Mouse (Mus musculus) liver (tissue): Measurements from ENCODE around the gene Sun2.
A peak's percentile ranks its signal among the peaks of the same experiment; 100 is the strongest.

ENCODE experiments used
- DNase-seq: peaks from one replicate; pipeline ENCODE4 v3.0.0-alpha.2; 2020; ENCODE audit warnings: mixed read lengths

Gene Sun2

DNA sequence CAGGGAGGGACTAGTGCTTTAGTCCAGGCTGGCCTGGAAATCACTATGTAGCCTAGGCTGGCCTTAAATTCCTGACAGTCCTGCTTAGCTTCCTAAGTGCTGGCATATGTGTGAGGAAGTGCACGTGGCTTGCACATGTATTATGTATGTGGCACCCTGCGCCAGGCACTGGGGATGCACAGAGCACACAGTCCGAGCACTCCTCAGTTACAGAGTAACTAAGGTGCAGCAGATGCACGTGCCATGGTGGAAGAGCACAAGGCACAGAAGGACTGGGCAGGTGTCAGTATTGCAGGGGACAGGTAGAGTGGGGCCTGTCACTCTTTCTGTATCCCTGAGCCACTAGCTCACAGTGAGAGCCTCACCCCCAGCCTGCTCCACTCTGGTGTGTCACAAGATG lies 12.8 kb upstream of the Sun2 start:
- no peak for DNase-seq

GRCm38 (mm10) chr15:79753873-79754272 lies 11.5 kb upstream of the Sun2 start:
- DNase-seq = no peak

DNA sequence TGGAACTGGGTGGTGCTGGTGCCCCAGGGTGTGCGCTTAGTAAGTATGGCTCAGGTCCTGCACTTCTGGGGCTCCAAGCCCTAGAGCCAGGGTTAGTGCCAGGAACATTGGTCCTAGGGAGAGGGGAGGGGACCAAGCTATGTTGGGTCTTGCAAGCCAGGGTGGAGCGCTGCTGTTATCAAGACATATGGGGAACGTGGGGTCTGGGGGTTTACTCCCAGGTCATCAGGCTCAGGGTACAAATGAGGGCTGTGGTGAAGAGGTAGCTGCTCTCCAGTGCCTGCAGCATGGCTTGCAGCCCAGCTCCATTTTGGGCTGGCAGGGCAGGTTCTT lies 11.1 kb upstream of the Sun2 start:
- DNase-seq = no peak

- peak; percentile 73 for DNase-seq
Observed at GRCm38 (mm10) chr15:79752742-79753419, 10.5 kb upstream of the Sun2 start.

DNA sequence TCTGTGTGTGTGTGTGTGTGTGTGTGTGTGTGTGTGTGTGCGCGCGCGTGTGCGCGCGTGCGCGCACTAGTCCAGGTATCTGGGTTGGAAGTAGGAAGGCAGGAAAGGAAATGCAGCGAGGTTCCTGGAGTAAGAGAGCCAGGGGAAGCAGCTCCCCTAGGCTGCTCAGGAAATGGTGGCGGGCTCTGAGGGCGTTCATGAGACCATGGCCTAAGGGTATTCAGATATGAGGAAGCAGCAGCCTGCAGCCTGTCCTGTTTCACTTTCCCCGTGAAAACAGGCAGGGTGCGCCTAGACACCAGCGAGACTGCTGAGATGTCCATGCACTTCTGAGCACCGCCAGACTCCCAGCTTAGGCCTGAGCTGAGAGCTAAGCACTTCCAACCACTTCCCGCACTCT lies 9.4 kb upstream of the Sun2 start:
- no peak for DNase-seq

- DNase-seq = no peak
Observed at GRCm38 (mm10) chr15:79750266-79750665, 7.9 kb upstream of the Sun2 start.

- no peak for DNase-seq
Observed at GRCm38 (mm10) chr15:79749162-79749561, 6.8 kb upstream of the Sun2 start.

GRCm38 (mm10) chr15:79747998-79748397 lies 5.7 kb upstream of the Sun2 start:
- DNase-seq = peak; percentile 33

GRCm38 (mm10) chr15:79745883-79746282 lies 3.5 kb upstream of the Sun2 start:
- no peak for DNase-seq

- DNase-seq = no peak
Observed at GRCm38 (mm10) chr15:79745312-79745711, 3.0 kb upstream of the Sun2 start.

DNA sequence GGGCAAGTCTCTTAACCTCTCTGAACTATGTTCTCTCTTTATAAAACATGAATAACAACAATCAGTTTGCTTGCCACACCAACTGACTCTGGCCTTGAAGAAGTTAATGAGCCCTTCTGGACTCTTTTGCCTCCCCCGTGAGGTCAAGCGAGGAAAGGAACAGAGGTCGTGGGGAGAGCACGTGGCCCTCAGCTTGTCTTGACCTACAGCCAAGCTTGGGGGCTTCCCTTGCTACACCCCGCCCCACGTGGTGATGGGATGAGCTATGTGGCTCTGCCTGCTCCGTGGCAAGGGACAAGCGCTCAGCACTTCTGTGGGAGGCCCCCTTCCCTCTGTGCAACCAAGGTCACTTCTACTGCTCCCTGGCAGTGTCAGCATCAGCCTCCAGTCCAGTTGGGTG lies 2.4 kb upstream of the Sun2 start:
- no peak for DNase-seq

DNA sequence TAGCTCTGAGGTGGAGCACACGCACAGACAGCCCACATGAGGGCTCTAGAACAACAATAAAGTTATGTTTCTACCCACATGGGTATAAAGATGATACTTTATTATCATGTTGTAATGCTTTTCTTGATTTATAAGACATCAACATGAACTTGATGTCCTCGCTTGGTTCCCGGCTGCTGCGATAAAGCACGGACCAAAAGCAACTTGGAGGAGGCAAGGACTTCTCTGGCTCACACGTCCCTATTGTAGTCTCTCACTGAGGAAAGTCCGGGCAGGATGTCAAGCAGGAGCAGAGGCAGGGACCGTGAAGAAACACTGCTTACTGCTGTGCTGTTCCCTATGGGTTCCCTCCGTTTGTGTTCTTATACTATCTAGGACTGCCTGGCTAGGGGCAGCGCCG lies 1.7 kb upstream of the Sun2 start:
- DNase-seq = no peak

GRCm38 (mm10) chr15:79742706-79743023 lies 329 bp upstream of the Sun2 start:
- no peak for DNase-seq

GRCm38 (mm10) chr15:79741173-79741858 lies 1.0 kb downstream of the Sun2 start:
- no peak for DNase-seq

GRCm38 (mm10) chr15:79740739-79741138 lies 1.6 kb downstream of the Sun2 start:
- no peak for DNase-seq

DNA sequence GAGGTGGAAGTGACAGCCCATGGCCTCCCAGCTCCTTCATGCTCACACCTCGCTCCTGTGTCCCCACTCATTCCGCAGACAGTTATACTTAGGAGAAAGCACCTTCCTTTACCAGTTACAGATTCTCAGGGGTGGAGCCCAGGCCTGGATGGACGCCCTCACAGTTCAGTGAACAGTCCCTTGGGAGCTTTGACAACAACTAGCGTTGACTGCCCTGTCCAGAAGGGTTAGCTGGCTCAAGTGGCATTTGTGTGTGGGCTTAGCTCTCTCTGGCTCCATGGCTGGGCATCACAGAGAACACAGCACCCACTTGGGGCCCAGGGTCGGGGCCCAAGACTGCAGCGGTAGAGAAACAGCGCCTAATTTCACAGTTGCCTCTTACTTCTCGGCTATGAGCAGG lies 8.0 kb downstream of the Sun2 start:
- no peak for DNase-seq

- no peak for DNase-seq
Observed at GRCm38 (mm10) chr15:79733640-79734039, 8.7 kb downstream of the Sun2 start.

- DNase-seq = no peak
Observed at GRCm38 (mm10) chr15:79733192-79733591, 9.1 kb downstream of the Sun2 start.

GRCm38 (mm10) chr15:79731554-79731953 lies 10.8 kb downstream of the Sun2 start:
- DNase-seq = no peak

- DNase-seq = no peak
Observed at GRCm38 (mm10) chr15:79728731-79729388, 13.5 kb downstream of the Sun2 start.

GRCm38 (mm10) chr15:79728311-79728710 lies 14.0 kb downstream of the Sun2 start:
- no peak for DNase-seq

DNA sequence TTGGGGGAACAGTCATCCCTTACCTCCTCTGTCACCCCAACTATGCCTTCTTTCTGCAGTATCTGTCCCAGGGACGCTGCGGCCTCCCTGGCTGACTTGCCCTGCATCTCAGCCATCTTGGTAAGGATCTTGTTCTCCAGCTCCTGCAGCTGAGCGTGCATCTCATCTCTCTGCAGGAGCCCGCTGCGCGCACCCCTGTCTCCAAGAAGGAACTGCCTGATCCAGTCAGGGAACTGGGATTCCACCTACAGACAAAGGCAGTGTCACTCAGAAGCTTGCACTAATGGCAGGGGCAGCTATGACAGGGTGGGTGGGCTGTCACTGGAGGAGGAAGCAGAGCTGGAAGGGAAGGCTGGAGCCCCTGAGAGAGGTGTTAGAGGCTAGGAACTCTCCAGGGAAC lies 14.5 kb downstream of the Sun2 start:
- DNase-seq = no peak

- DNase-seq = no peak
Observed at GRCm38 (mm10) chr15:79725190-79725789, 17.0 kb downstream of the Sun2 start.

DNA sequence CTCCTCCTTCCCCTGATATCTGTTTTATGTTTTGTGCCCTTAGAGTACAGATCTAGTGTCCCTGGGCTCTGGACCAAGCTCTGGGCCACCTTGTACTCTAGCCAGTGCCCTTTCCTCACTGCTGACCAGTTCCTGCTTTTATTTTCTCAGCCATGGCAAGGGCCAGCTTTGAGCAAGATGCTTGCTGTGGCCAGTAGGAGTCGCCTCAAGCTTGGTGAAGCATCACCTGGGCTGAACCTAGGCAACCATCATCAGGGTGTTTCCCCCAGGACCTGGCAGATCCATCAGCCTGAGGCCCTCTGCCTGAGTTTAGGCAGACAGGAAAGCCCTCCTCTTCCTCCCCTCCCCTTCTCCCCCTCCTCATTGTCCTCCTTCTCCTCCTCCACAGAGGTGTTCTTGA lies 18.9 kb downstream of the Sun2 start:
- peak; percentile 29 for DNase-seq
